Comparison of ENCODE assay signal across 17 mouse cellular contexts in the genomic region with DNA sequence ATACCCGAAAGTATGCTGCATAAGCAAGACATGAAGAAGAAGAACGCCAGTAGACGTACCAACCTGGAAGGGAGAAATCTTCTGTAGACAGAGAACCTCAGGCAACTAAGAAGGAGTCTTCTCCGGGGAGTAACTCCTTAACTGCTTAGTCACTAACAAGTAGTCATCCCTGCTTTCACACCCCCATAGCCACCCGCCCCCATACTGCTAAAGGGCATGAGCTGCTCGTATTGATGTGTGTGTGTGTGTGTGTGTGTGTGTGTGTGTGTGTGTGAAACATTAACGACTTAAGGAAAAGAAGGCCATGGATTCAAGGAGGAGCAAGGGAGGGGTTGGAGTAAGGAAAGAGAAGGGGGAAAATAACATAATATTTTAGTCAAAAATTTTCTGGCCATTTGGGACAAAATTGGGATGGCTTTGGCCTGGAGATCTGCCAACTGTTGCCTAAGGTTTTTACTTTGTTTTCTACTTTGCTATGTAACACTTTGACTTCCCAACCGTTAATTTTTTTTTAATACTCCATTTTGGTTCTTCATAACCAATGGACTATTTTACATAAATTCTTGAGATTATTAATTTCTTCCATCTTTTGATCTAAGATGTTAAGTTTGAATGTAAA. TPM values are rescaled to one million over a fixed set of nuclear protein-coding genes. Genes with fewer than 3 reads are reported as not detected.
"Had no signal": no experiment of that assay in that cellular context is flagged by ENCODE, and none has a peak within 500 bp of the region (broad histone marks: within the 10 kb centered on the region; RNA-seq: fewer than 3 reads in every experiment).

No protein-coding gene starts in this region.

- H3K27me3 ChIP-seq: megakaryocyte, embryonic 14.5 days; midbrain, embryonic 13.5 days; midbrain, embryonic 15.5 days; neural tube, embryonic 12.5 days had no signal

- H3K9ac ChIP-seq: liver, postnatal 0 days; midbrain, embryonic 13.5 days; midbrain, embryonic 15.5 days; neural tube, embryonic 12.5 days had no signal

- H3K4me3 ChIP-seq: megakaryocyte, embryonic 14.5 days; midbrain, embryonic 13.5 days; midbrain, embryonic 15.5 days; neural tube, embryonic 12.5 days had no signal

- H3K27ac ChIP-seq: macrophage; midbrain, embryonic 13.5 days; midbrain, embryonic 15.5 days; neural tube, embryonic 12.5 days had no signal

- H3K36me3 ChIP-seq: midbrain, embryonic 13.5 days; midbrain, embryonic 15.5 days; neural tube, embryonic 12.5 days had no signal

- DNase-seq: liver, postnatal 0 days; lung, adult 2 months; lung, postnatal 14 days; lung, postnatal 36 days; right cerebral cortex, adult 18-20 months; right cerebral cortex, postnatal 25 days; right cerebral cortex, postnatal 4 days; spleen, adult 18-20 months; thymus, adult 18-20 months; thymus, postnatal 14 days; thymus, postnatal 36 days had no signal

- H3K9me3 ChIP-seq: midbrain, embryonic 13.5 days; midbrain, embryonic 15.5 days; neural tube, embryonic 12.5 days had no signal

- H3K4me2 ChIP-seq: midbrain, embryonic 11.5 days; midbrain, embryonic 13.5 days; midbrain, embryonic 15.5 days; neural tube, embryonic 12.5 days had no signal

- ATAC-seq: liver, postnatal 0 days had no signal

- H3K4me1 ChIP-seq: megakaryocyte, embryonic 14.5 days had no signal

RNA-seq across cellular contexts. Expression of gene Sh3gl2, which starts 51.0 kb away (rescaled TPM):
- polyA plus RNA-seq: liver, postnatal 0 days; macrophage had no signal
